Mouse (Mus musculus): ENCODE measurements around the gene Asb11. TPM values are rescaled to one million over a fixed set of nuclear protein-coding genes. Genes with fewer than 3 reads are reported as not detected.

The Asb11 gene
- polyA plus RNA-seq, 1 experiment from 2014 or later, result not detected

- Histone ChIP-seq H3K36me3 (ENCODE audit: control insufficient read depth, insufficient read depth, low read length) (no peaks in the 10 kb centered on the region), H3K4me2 (ENCODE audit: low read length) (no peak overlapping the region), H3K9me3 (ENCODE audit: control insufficient read depth, low read length) (no peaks in the 10 kb centered on the region), H3K4me1 (ENCODE audit: control insufficient read depth, insufficient read depth, low read length) (no peaks in the 10 kb centered on the region), H3K27ac (replicated peaks; ENCODE audit: low read depth, low read length) (no peak overlapping the region), H3K4me3 (replicated peaks; ENCODE audit: low read depth, low read length) (no peak overlapping the region), H3K9ac (replicated peaks; ENCODE audit: low read length) (no peak overlapping the region), H3K27me3 (ENCODE audit: control insufficient read depth, insufficient read depth, low read length) (no peaks in the 10 kb centered on the region)
- DNase-seq (no peak), ATAC-seq (ENCODE audit: low FRiP score, low TSS enrichment) (no peak)
- WGBS, result 85% methylated on average over 2 of the region's 2 CpGs
Measured at GRCm38 (mm10) chrX:164447682-164448071, 10.9 kb downstream of the Asb11 start.

- DNase-seq (peak; percentile 76), ATAC-seq (ENCODE audit: low FRiP score, low TSS enrichment) (no peak)
- H3K4me3 ChIP-seq (replicated peaks; ENCODE audit: low read depth, low read length), result no peak overlapping the region
- H3K9me3 ChIP-seq (ENCODE audit: control insufficient read depth, low read length), result no peaks in the 10 kb centered on the region
- no peaks in the 10 kb centered on the region for H3K36me3 ChIP-seq (ENCODE audit: control insufficient read depth, insufficient read depth, low read length)
- H3K9ac ChIP-seq (replicated peaks; ENCODE audit: low read length), result no peak overlapping the region
- H3K27me3 ChIP-seq (ENCODE audit: control insufficient read depth, insufficient read depth, low read length), result no peaks in the 10 kb centered on the region
- H3K27ac ChIP-seq (replicated peaks; ENCODE audit: low read depth, low read length), result no peak overlapping the region
- H3K4me1 ChIP-seq (ENCODE audit: control insufficient read depth, insufficient read depth, low read length), result no peaks in the 10 kb centered on the region
- H3K4me2 ChIP-seq (ENCODE audit: low read length), result no peak overlapping the region
- WGBS, result 41% methylated on average over 3 of the region's 3 CpGs
Measured at GRCm38 (mm10) chrX:164449201-164449600, 12.4 kb downstream of the Asb11 start.

- no peaks in the 10 kb centered on the region for H3K9me3 ChIP-seq (ENCODE audit: control insufficient read depth, low read length)
- H3K9ac ChIP-seq (replicated peaks; ENCODE audit: low read length), result no peak overlapping the region
- H3K36me3 ChIP-seq (ENCODE audit: control insufficient read depth, insufficient read depth, low read length), result no peaks in the 10 kb centered on the region
- no peak overlapping the region for H3K4me3 ChIP-seq (replicated peaks; ENCODE audit: low read depth, low read length)
- ATAC-seq (ENCODE audit: low FRiP score, low TSS enrichment), result no peak
- DNase-seq, result no peak
- no peaks in the 10 kb centered on the region for H3K27me3 ChIP-seq (ENCODE audit: control insufficient read depth, insufficient read depth, low read length)
- no peak overlapping the region for H3K4me2 ChIP-seq (ENCODE audit: low read length)
- 68% methylated on average over 6 of the region's 6 CpGs for WGBS
- no peak overlapping the region for H3K27ac ChIP-seq (replicated peaks; ENCODE audit: low read depth, low read length)
- H3K4me1 ChIP-seq (ENCODE audit: control insufficient read depth, insufficient read depth, low read length), result no peaks in the 10 kb centered on the region
Measured at GRCm38 (mm10) chrX:164459205-164459878, 22.5 kb downstream of the Asb11 start.

GRCm38 (mm10) chrX:164502258-164502657, 65.5 kb downstream of the Asb11 start:
- DNase-seq (no peak), ATAC-seq (ENCODE audit: low FRiP score, low TSS enrichment) (no peak)
- Histone ChIP-seq H3K4me2 (ENCODE audit: low read length) (no peak overlapping the region), H3K4me1 (ENCODE audit: control insufficient read depth, insufficient read depth, low read length) (no peaks in the 10 kb centered on the region), H3K9me3 (ENCODE audit: control insufficient read depth, low read length) (no peaks in the 10 kb centered on the region), H3K36me3 (ENCODE audit: control insufficient read depth, insufficient read depth, low read length) (no peaks in the 10 kb centered on the region), H3K9ac (replicated peaks; ENCODE audit: low read length) (no peak overlapping the region), H3K4me3 (replicated peaks; ENCODE audit: low read depth, low read length) (no peak overlapping the region), H3K27me3 (ENCODE audit: control insufficient read depth, insufficient read depth, low read length) (no peaks in the 10 kb centered on the region), H3K27ac (replicated peaks; ENCODE audit: low read depth, low read length) (no peak overlapping the region)
- 81% methylated on average over 2 of the region's 2 CpGs for WGBS

- H3K36me3 ChIP-seq (ENCODE audit: control insufficient read depth, insufficient read depth, low read length), result no peaks in the 10 kb centered on the region
- no peak within 1 kb of the TSS for H3K9ac ChIP-seq (replicated peaks; ENCODE audit: low read length)
- ATAC-seq (ENCODE audit: low FRiP score, low TSS enrichment), result no peak
- no peak within 1 kb of the TSS for H3K27ac ChIP-seq (replicated peaks; ENCODE audit: low read depth, low read length)
- H3K4me1 ChIP-seq (ENCODE audit: control insufficient read depth, insufficient read depth, low read length), result no peaks in the 10 kb centered on the region
- H3K27me3 ChIP-seq (ENCODE audit: control insufficient read depth, insufficient read depth, low read length), result no peaks in the 10 kb centered on the region
- no peak within 1 kb of the TSS for H3K4me3 ChIP-seq (replicated peaks; ENCODE audit: low read depth, low read length)
- 78% methylated on average over 10 of the region's 10 CpGs for WGBS
- DNase-seq, result no peak
- no peak within 1 kb of the TSS for H3K4me2 ChIP-seq (ENCODE audit: low read length)
- H3K9me3 ChIP-seq (ENCODE audit: control insufficient read depth, low read length), result no peaks in the 10 kb centered on the region
Measured at GRCm38 (mm10) chrX:164505709-164506498, 69.1 kb downstream of the Asb11 start, which contains the start of gene Asb9. TSS of gene Asb9 (plus strand) at chrX:164506327.

- H3K9me3 ChIP-seq (ENCODE audit: control insufficient read depth, low read length), result no peaks in the 10 kb centered on the region
- no peaks in the 10 kb centered on the region for H3K4me1 ChIP-seq (ENCODE audit: control insufficient read depth, insufficient read depth, low read length)
- 59% methylated on average over 4 of the region's 4 CpGs for WGBS
- DNase-seq (no peak), ATAC-seq (ENCODE audit: low FRiP score, low TSS enrichment) (no peak)
- no peaks in the 10 kb centered on the region for H3K36me3 ChIP-seq (ENCODE audit: control insufficient read depth, insufficient read depth, low read length)
- H3K4me2 ChIP-seq (ENCODE audit: low read length), result no peak overlapping the region
- H3K27ac ChIP-seq (replicated peaks; ENCODE audit: low read depth, low read length), result no peak overlapping the region
- H3K9ac ChIP-seq (replicated peaks; ENCODE audit: low read length), result no peak overlapping the region
- no peak overlapping the region for H3K4me3 ChIP-seq (replicated peaks; ENCODE audit: low read depth, low read length)
- H3K27me3 ChIP-seq (ENCODE audit: control insufficient read depth, insufficient read depth, low read length), result no peaks in the 10 kb centered on the region
Measured at GRCm38 (mm10) chrX:164507068-164507467, 70.3 kb downstream of the Asb11 start.

- H3K4me3 ChIP-seq (replicated peaks; ENCODE audit: low read depth, low read length), result no peak overlapping the region
- H3K4me1 ChIP-seq (ENCODE audit: control insufficient read depth, insufficient read depth, low read length), result no peaks in the 10 kb centered on the region
- H3K27me3 ChIP-seq (ENCODE audit: control insufficient read depth, insufficient read depth, low read length), result no peaks in the 10 kb centered on the region
- no peak overlapping the region for H3K4me2 ChIP-seq (ENCODE audit: low read length)
- ATAC-seq (ENCODE audit: low FRiP score, low TSS enrichment) (no peak), DNase-seq (no peak)
- no peak overlapping the region for H3K9ac ChIP-seq (replicated peaks; ENCODE audit: low read length)
- no peak overlapping the region for H3K27ac ChIP-seq (replicated peaks; ENCODE audit: low read depth, low read length)
- no peaks in the 10 kb centered on the region for H3K36me3 ChIP-seq (ENCODE audit: control insufficient read depth, insufficient read depth, low read length)
- WGBS, result 65% methylated on average over 3 of the region's 3 CpGs
- H3K9me3 ChIP-seq (ENCODE audit: control insufficient read depth, low read length), result no peaks in the 10 kb centered on the region
Measured at GRCm38 (mm10) chrX:164508728-164509127, 71.9 kb downstream of the Asb11 start.

Data from midbrain, embryonic 14.5 days (tissue).